Mouse (Mus musculus) layer of hippocampus, adult 2 months (tissue): Measurements from ENCODE around the gene Npr2. TPM values are rescaled to one million over a fixed set of nuclear protein-coding genes. Genes with fewer than 3 reads are reported as not detected.

Experiments used
- DNase-seq, 2 experiments: peaks; one replicate each; pipeline ENCODE4 v3.0.0; 2022; ENCODE audit warnings: low spot score in 2 of 2
- H3K27ac ChIP-seq: fragments of 200-600 bp; 2 replicates; pipeline ENCODE4 v1.8.1; 2022
- H3K4me3 ChIP-seq: fragments of 200-600 bp; 2 replicates; pipeline ENCODE4 v1.8.1; 2022; ENCODE audit warnings: mild to moderate bottlenecking
- CTCF ChIP-seq: fragments of 200-600 bp; conservative IDR thresholded peaks from 2 replicates; pipeline ENCODE4 v1.8.1; 2022; ENCODE audit warnings: antibody characterized with exemption, mild to moderate bottlenecking, moderate library complexity
- microRNA-seq, 2 experiments: library from miRNA; unstranded; fragments of <30 nt; microRNA quantifications; one replicate each; pipeline ENCODE4 v1.2.0; 2021
- total RNA-seq, 2 experiments: library from RNA; stranded (reverse); gene quantifications; 2 replicates each; pipeline ENCODE4 v1.2.3; 2021

Npr2 gene
- total RNA-seq, 2 experiments from 2014 or later: 57.4 to 59.3 TPM

DNA sequence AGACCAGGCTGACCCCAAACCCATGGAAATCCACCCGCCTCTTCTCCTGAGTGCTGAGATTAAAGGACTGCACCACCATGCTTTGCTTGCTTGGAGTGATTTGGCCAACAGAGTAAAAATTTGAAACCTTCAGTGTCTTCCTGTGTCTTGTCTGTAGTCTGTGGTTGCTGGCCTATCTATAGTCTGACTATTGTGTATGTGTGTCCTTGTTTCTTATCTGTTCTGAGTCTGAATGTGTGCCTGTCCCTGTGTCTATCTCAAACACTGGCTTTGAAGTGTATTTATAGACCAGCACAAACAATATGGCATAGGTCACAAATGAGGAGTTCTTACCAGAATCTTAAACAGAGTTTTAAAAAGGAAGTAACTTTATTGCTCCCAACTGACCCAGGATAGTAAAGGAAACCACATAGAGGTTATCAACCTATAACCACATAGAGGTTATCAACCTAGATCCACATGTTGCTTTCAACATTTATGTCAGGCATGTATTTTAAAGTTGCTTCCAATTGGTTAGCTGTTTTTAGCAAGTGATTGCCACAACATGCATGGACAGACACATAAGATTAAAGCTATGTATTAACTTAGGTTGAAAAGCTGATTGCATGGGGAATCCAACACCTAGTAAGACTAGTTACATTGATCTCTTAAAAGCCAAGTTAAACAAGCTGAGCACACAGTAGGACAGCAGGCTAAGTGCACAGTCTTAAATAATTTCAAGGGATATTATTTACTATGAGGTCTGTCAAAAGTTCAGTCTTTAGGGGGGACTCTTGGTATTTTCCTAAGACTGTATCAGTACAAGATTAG lies 62.9 kb downstream of the Npr2 start:
- no peak for TF ChIP-seq CTCF

DNA sequence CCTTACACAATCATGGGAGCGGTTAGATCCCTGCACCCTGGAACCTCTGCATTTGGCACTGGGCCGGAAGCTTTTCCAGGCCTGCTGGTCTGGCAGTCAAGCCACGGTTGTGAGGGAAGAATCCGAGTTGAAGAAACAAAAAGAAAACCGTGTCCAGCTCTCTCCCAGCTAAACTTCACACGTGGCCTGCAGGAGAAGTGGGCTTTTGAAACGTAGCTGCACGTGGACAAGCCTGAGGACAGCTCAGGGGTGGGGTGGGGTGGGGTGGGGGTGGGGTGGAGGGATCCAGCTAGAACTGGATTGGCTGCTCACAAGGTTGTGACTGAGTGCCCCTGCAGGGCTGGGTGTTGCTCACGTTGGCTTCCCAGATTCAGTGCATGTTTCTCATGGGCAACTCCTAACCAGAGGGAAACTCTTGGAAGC lies 63.5 kb downstream of the Npr2 start:
- no peak for DNase-seq
- no peak overlapping the region for H3K27ac ChIP-seq
- no peak for TF ChIP-seq CTCF
- H3K4me3 ChIP-seq: no peak overlapping the region

More for the DNA sequence above, 62.9 kb downstream of the Npr2 start:
- Histone ChIP-seq H3K27ac (no peak overlapping the region), H3K4me3 (no peak overlapping the region)
- DNase-seq: no peak

DNA sequence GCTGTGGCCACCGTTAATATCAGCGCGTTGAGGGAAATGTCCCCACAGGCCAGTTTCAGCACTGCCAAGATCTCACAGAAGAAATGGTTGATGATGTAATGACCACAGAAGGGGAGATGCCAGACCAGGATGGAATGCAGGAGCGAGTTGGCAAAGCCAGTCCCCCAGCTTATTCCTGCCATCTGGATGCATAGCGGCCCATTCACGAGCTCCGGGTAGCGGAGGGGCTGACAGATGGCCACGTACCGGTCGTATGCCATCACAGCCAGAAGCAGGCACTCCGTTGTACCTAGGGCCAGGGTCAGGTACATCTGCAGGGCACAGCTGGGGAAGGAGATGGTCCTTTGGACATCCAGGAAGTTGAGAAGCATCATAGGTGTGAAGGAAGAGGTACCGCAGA lies 64.8 kb downstream of the Npr2 start:
- DNase-seq: no peak
- Histone ChIP-seq H3K27ac (no peak overlapping the region), H3K4me3 (no peak overlapping the region)
- TF ChIP-seq CTCF: no peak

DNA sequence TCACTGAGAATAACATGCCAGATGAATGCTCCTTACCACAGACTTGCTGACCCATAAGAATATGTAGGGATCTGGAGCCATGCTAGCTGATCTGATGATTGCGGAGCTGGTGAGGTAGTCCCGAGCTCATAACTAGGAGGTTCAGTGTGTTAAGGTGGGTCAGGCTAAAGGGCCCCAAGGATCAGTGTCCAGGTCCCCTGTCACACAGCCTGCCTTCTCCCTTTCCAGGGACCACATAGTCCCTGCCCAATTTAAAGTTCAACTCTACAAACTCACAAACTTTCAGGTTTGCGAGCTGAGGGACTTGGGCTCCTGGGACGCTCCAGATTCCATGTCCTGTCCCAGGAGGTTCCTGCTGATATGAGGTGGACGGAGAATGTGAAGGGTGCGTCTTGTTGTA lies 69.0 kb downstream of the Npr2 start, which contains the start of gene Olfr70:
Gene Olfr70 (minus strand): TSS at position 101 of the 400 bp plus-strand sequence.
- no peak for DNase-seq
- Histone ChIP-seq H3K27ac (no peak within 1 kb of the TSS), H3K4me3 (no peak within 1 kb of the TSS)
- TF ChIP-seq CTCF: no peak

Small RNA genes within 50 kb of the gene (microRNA-seq; reads per million reads assigned to microRNA genes)
- gene Gm25262: 0 to 0.18 reads per million in 2 experiments

Other genes with a start within 250 kb of the Npr2 start
- 100 to 1,000 TPM; 117 to 120 TPM for gene Rusc2, start 250.0 kb upstream of the Npr2 start, total RNA-seq
- gene Fam166b, start 202.8 kb upstream of the Npr2 start, total RNA-seq: 1 to 10 TPM in 1 of 2 experiments, under 1 TPM in 1; 0.98 to 1.9 TPM
- gene Tesk1, start 190.0 kb upstream of the Npr2 start, total RNA-seq: 10 to 100 TPM; 79.9 to 86.0 TPM
- not detected for gene Cd72, start 177.3 kb upstream of the Npr2 start, total RNA-seq
- gene Sit1, start 148.2 kb upstream of the Npr2 start, total RNA-seq: not detected
- gene Ccdc107, start 139.0 kb upstream of the Npr2 start, total RNA-seq: 10 to 100 TPM; 27.6 to 29.0 TPM
- 1 to 10 TPM in 1 of 2 experiments, under 1 TPM in 1; 0.64 to 1.0 TPM for gene Arhgef39, start 132.2 kb upstream of the Npr2 start, total RNA-seq
- not detected for gene Car9, start 125.0 kb upstream of the Npr2 start, total RNA-seq
- 1 to 10 TPM; 5.4 to 6.1 TPM for gene Tpm2, start 108.2 kb upstream of the Npr2 start, total RNA-seq
- 10 to 100 TPM; 70.3 to 75.1 TPM for gene Creb3, start 69.6 kb upstream of the Npr2 start, total RNA-seq
- gene Tln1, start 69.2 kb upstream of the Npr2 start, total RNA-seq: 10 to 100 TPM; 36.4 to 42.9 TPM
- 10 to 100 TPM; 45.3 to 49.9 TPM for gene Rgp1, start 53.2 kb upstream of the Npr2 start, total RNA-seq
- gene Gba2, start 53.1 kb upstream of the Npr2 start, total RNA-seq: 10 to 100 TPM; 61.0 to 64.4 TPM
- not detected for gene Msmp, start 47.4 kb upstream of the Npr2 start, total RNA-seq
- gene Spag8, start 21.7 kb downstream of the Npr2 start, total RNA-seq: 1 to 10 TPM; 2.0 to 2.5 TPM
- 10 to 100 TPM; 31.4 to 32.9 TPM for gene Hint2, start 24.5 kb downstream of the Npr2 start, total RNA-seq
- gene Tmem8b, start 37.0 kb downstream of the Npr2 start, total RNA-seq: 10 to 100 TPM; 74.8 to 75.5 TPM
- gene Fam221b, start 37.2 kb downstream of the Npr2 start, total RNA-seq: 1 to 10 TPM; 1.4 to 1.5 TPM
- not detected for gene Olfr70, start 68.9 kb downstream of the Npr2 start, total RNA-seq
- not detected for gene Olfr71, start 78.3 kb downstream of the Npr2 start, total RNA-seq
- gene Hrct1, start 95.3 kb downstream of the Npr2 start, total RNA-seq: 1 to 10 TPM in 1 of 2 experiments, under 1 TPM in 1; 0.39 to 1.2 TPM
- gene Spaar, start 98.1 kb downstream of the Npr2 start, total RNA-seq: under 1 TPM; 0.97 to 0.98 TPM
- not detected for gene Olfr159, start 139.1 kb downstream of the Npr2 start, total RNA-seq
- not detected for gene Olfr156, start 192.0 kb downstream of the Npr2 start, total RNA-seq
- not detected for gene Olfr157, start 208.3 kb downstream of the Npr2 start, total RNA-seq
- gene Olfr155, start 219.6 kb downstream of the Npr2 start, total RNA-seq: not detected
- 1 to 10 TPM; 7.7 TPM for gene Reck, start 243.6 kb downstream of the Npr2 start, total RNA-seq